Mouse (Mus musculus): ENCODE measurements around the gene Hist1h1d. TPM values are rescaled to one million over a fixed set of nuclear protein-coding genes. Genes with fewer than 3 reads are reported as not detected.
"Not testable (repeated sequence)": the region's sequence is repeated elsewhere in the genome, so short reads cannot be mapped to it uniquely, and the experiment has no call there.

Hist1h1d gene
- total RNA-seq, 2 experiments from 2014 or later = 6.4 to 6.6 TPM

GRCm38 (mm10) chr13:23571504-23572217, 18.6 kb downstream of the Hist1h1d start:
- not testable (repeated sequence) for DNase-seq (ENCODE audit: low spot score in 2 of 2)

- DNase-seq (ENCODE audit: low spot score in 2 of 2) = no peak
These were observed 19.4 kb downstream of the Hist1h1d start for GRCm38 (mm10) chr13:23572218-23573033.

- not testable (repeated sequence) for DNase-seq (ENCODE audit: low spot score in 2 of 2)
These were observed 20.2 kb downstream of the Hist1h1d start for GRCm38 (mm10) chr13:23573034-23573897.

GRCm38 (mm10) chr13:23573898-23574524, 20.9 kb downstream of the Hist1h1d start, which contains the start of the genes Hist1h2bf and Hist1h2ad:
Gene Hist1h2bf, minus strand, starts transcription at chr13:23574196.
Gene Hist1h2ad, plus strand, starts transcription at chr13:23574381.
- DNase-seq (ENCODE audit: low spot score in 2 of 2) = peak; percentile 81 to 86

- not testable (repeated sequence) for DNase-seq (ENCODE audit: low spot score in 2 of 2)
These were observed 21.6 kb downstream of the Hist1h1d start for GRCm38 (mm10) chr13:23574546-23575170.

GRCm38 (mm10) chr13:23575271-23575851, 22.3 kb downstream of the Hist1h1d start, which contains the start of gene Hist1h3d:
Gene Hist1h3d, plus strand, starts transcription at chr13:23575763.
- DNase-seq (ENCODE audit: low spot score in 2 of 2) = peak; percentile 36 to 55

GRCm38 (mm10) chr13:23575864-23576313, 22.8 kb downstream of the Hist1h1d start:
- not testable (repeated sequence) for DNase-seq (ENCODE audit: low spot score in 2 of 2)

- no peak for DNase-seq (ENCODE audit: low spot score in 2 of 2)
These were observed 23.4 kb downstream of the Hist1h1d start for GRCm38 (mm10) chr13:23576351-23576881.

- DNase-seq (ENCODE audit: low spot score in 2 of 2) = no peak
These were observed 24.0 kb downstream of the Hist1h1d start for GRCm38 (mm10) chr13:23576906-23577639.

GRCm38 (mm10) chr13:23577835-23578234, 24.8 kb downstream of the Hist1h1d start:
- DNase-seq (ENCODE audit: low spot score in 2 of 2) = no peak

- peak; percentile 97 to 98 for DNase-seq (ENCODE audit: low spot score in 2 of 2)
These were observed 28.6 kb downstream of the Hist1h1d start, which contains the start of gene Hist1h4d for GRCm38 (mm10) chr13:23581408-23582218. Gene Hist1h4d, plus strand, starts transcription at chr13:23581598.

- DNase-seq (ENCODE audit: low spot score in 2 of 2) = no peak
These were observed 29.4 kb downstream of the Hist1h1d start for GRCm38 (mm10) chr13:23582219-23583056.

GRCm38 (mm10) chr13:23583387-23584068, 30.5 kb downstream of the Hist1h1d start:
- no peak for DNase-seq (ENCODE audit: low spot score in 2 of 2)

- no peak for DNase-seq (ENCODE audit: low spot score in 2 of 2)
These were observed 31.3 kb downstream of the Hist1h1d start for GRCm38 (mm10) chr13:23584331-23584730.

GRCm38 (mm10) chr13:23585029-23585441, 32.0 kb downstream of the Hist1h1d start:
- peak; percentile 67 to 70 for DNase-seq (ENCODE audit: low spot score in 2 of 2)

All from layer of hippocampus, postnatal 10 days (tissue).